Mouse (Mus musculus) thymus, postnatal 10 days (tissue): ENCODE results near the gene Cacng2.
A peak's percentile ranks its signal among the peaks of the same experiment; 100 is the strongest.

Source experiments
- DNase-seq, 2 experiments: peaks; one replicate each; pipeline ENCODE4 v3.0.0; 2021; ENCODE audit warnings: low spot score in 2 of 2

The Cacng2 gene

GRCm38 (mm10) chr15:78119704-78120103 is at the start of gene Cacng2:
Gene Cacng2, minus strand, starts transcription at chr15:78120028.
- peak; percentile 77 to 92 for DNase-seq

GRCm38 (mm10) chr15:78169566-78169965 is 49.7 kb upstream of the Cacng2 start:
- DNase-seq: no peak

GRCm38 (mm10) chr15:78165292-78165691 is 45.5 kb upstream of the Cacng2 start:
- no peak for DNase-seq

GRCm38 (mm10) chr15:78164466-78164865 is 44.6 kb upstream of the Cacng2 start:
- no peak for DNase-seq

- DNase-seq: no peak
These were observed 42.1 kb upstream of the Cacng2 start for GRCm38 (mm10) chr15:78161946-78162345.

- DNase-seq: no peak
These were observed 38.5 kb upstream of the Cacng2 start for GRCm38 (mm10) chr15:78158335-78158734.

GRCm38 (mm10) chr15:78157824-78158223 is 38.0 kb upstream of the Cacng2 start:
- no peak for DNase-seq

GRCm38 (mm10) chr15:78157330-78157729 is 37.5 kb upstream of the Cacng2 start:
- no peak for DNase-seq

- DNase-seq: no peak
These were observed 35.6 kb upstream of the Cacng2 start for GRCm38 (mm10) chr15:78155421-78155820.

- no peak for DNase-seq
These were observed 33.4 kb upstream of the Cacng2 start for GRCm38 (mm10) chr15:78153045-78153775.

GRCm38 (mm10) chr15:78148565-78148964 is 28.7 kb upstream of the Cacng2 start:
- no peak for DNase-seq

GRCm38 (mm10) chr15:78140226-78140625 is 20.4 kb upstream of the Cacng2 start:
- DNase-seq: no peak

GRCm38 (mm10) chr15:78134606-78135005 is 14.8 kb upstream of the Cacng2 start:
- no peak for DNase-seq

GRCm38 (mm10) chr15:78133389-78133788 is 13.6 kb upstream of the Cacng2 start:
- no peak for DNase-seq

GRCm38 (mm10) chr15:78119248-78119647 is 580 bp downstream of the Cacng2 start:
- peak in 1 of 2 experiments; percentile 10 for DNase-seq

GRCm38 (mm10) chr15:78118275-78118995 is 1.4 kb downstream of the Cacng2 start:
- DNase-seq: no peak

GRCm38 (mm10) chr15:78117731-78118130 is 2.1 kb downstream of the Cacng2 start:
- DNase-seq: no peak

GRCm38 (mm10) chr15:78116936-78117335 is 2.9 kb downstream of the Cacng2 start:
- DNase-seq: no peak

GRCm38 (mm10) chr15:78116244-78116643 is 3.6 kb downstream of the Cacng2 start:
- DNase-seq: no peak

- DNase-seq: no peak
These were observed 20.3 kb downstream of the Cacng2 start for GRCm38 (mm10) chr15:78099516-78099915.

GRCm38 (mm10) chr15:78096004-78096403 is 23.8 kb downstream of the Cacng2 start:
- no peak for DNase-seq

- no peak for DNase-seq
These were observed 26.2 kb downstream of the Cacng2 start for GRCm38 (mm10) chr15:78093597-78093996.
